Mouse (Mus musculus): Measurements from ENCODE around the gene Pde9a.

DNA sequence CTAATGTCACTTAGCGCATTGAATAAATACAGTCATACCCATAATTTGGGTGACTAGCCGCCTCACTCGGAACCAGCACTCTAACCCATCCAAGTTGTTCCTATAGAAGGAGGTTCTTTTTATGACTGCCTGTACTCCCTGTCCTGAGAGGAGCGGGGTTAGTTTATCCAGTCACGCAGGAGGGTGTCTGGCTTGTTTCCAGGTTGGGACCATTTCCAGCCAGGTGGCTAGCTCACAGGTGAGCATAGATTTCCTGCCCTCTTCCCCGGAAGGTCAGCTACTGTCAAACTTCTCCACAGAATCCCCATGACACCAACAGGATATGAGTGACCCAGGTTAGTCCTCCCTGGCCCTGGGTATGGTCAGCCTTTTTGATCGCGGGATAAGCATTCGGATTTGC lies 51.5 kb downstream of the Pde9a start:
- TF ChIP-seq CTCF (IDR thresholded peaks at IDR 0.05; ENCODE audit: insufficient read depth, low read length) (no peak), POLR2A (IDR thresholded peaks at IDR 0.05; ENCODE audit: borderline replicate concordance, extremely low read depth, low read depth, low read length) (no peak)

All from lung, adult 2 months (tissue).